Mouse (Mus musculus): Measurements from ENCODE around the gene 1810037I17Rik.
A peak's percentile ranks its signal among the peaks of the same experiment; 100 is the strongest.

The 1810037I17Rik gene

DNA sequence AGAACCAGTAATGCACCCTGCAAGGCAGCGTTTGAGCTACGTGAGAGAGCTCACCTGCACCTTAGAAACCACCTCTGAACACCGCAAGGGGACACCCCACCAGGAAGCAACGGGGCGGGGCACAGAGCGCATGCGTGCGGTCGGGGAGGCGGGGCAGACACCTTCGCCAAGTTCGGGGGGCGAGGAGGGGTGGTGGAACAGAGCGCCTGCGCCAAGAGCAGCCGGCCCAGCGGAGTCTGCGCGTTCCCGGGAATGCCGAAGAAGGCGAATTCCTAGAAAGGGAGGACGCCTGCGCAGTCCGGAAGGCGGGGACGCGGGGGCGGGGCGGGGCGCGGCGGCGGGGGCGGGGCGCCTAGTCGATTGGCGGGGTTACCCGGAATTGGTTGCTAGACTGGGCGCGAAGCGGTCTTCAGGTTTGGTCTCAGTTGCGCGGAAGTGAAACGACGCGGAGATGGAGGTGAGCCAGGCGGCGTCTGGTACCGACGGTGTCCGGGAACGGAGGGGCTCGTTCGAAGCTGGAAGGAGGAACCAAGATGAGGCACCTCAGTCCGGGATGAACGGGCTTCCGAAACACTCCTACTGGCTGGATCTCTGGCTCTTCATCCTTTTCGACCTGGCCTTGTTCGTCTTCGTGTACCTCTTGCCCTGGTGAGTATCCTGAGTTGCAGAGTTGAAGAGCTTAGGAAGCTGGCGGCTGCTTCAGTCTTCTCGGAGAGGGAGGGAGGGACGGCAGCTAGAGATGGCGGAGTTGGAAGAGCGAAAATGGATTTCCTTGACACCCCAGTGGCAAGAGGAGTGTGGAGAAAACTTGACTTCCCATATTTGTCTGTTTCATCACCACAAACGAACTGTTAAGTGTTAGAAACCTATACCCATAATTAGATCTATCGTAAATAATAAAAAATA, at the start of gene 1810037I17Rik:
TSS of gene 1810037I17Rik (plus strand) at position 195 of the 906 bp plus-strand sequence.
- DNase-seq (ENCODE audit: low spot score in 2 of 2), result peak; percentile 94 to 95

DNA sequence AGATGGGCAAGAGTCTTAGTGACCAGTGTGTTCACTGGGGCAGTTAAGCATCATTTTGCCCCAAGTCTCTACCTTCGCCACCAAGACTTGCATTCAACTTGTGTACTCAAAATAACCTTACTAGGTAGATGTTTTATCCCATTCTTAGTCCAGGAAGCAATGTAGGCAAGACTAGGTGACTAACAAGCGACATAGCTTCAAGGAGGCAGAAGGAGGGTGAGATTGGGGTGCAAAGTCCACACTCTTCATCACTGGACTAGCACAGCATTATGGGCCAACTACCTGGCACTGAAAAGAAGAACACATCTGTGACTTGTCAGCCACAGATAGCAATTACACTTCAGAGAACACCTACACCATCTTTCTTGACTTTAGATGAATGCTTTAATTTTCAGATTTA, 47.1 kb upstream of the 1810037I17Rik start:
- DNase-seq (ENCODE audit: low spot score in 2 of 2), result no peak

DNA sequence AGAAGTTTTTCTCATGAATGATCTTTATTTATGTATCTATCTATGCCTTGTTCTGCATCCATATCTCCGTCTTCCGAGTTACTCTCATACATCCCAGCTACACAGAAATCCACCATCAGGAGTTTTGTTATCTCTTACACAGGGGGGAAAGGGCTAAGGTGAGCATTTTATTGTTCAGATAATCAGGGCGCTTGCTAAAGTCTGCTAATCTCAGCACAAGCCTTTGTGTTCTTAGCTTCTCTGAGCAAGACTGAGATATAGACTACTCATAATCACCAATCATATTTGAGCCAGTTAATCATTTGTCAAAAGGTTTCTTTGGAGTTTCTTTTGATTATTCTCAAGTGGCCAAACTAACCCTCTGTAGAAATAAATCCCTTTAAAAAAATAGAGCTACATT, 46.5 kb upstream of the 1810037I17Rik start:
- DNase-seq (ENCODE audit: low spot score in 2 of 2), result no peak

DNA sequence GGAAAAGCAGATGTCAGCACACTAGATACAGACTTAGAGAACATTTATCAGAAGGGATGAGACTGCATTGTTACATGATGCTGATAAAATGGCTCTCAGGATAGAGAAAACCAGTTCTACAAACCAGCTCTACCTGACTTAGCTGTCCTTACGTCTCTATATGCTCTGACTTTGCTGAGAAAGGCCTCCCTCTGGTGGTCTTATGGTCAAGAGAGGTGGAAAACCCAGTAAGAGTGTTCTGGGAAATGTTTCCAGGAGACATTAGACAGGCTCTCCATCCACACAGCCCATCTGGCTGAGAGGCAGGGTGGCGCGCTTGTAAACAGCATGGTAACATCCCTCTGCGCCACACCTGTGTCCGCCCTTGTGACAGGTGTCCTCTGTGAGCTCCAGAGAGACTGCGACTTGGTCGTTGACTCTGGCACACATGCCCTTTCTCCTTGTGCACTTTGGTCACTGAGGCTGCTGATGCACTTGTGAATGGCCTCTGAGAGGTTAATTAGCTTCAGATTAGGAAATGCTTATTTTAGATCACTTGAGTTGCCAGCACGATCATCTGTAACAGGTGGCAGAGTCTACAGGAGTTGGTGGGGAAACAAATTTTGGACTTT, 45.2 kb upstream of the 1810037I17Rik start:
- DNase-seq (ENCODE audit: low spot score in 2 of 2), result no peak

DNA sequence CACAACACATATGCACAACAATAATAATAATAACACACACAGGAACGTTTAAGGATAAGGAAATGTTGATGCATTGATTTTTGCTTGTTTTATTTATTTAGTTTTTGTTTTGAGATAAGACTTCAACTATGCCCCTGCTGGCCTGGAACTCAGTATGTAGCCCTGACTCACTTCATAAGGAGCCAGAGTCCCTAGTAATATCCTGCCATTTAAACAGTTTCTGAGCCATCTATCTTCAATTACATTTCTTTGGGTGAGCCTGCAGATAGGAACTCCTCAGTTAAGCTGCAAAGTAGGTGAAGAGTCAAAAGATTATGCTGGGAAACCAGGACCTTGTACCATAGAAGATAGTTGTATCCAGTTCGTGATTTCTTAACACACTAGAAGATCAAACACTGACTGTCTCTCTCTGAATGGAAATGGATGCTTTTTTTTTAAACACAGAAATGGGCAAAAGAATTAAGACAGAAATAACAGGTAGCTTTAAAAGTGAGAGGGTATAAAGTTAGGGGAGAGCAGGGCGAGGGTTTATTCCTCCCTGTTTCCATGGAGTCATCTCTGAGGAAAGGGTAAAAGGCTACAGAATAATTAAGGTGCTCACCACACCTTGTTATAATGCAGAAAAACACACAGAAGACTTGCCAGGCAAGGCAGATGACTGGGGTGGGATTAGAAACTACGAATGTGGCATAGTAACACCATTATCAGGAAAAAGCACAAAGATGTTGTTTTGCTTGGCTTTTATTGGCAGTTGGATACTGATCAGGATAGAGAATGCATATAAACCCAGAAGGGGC, 36.3 kb upstream of the 1810037I17Rik start:
- DNase-seq (ENCODE audit: low spot score in 2 of 2), result no peak

DNA sequence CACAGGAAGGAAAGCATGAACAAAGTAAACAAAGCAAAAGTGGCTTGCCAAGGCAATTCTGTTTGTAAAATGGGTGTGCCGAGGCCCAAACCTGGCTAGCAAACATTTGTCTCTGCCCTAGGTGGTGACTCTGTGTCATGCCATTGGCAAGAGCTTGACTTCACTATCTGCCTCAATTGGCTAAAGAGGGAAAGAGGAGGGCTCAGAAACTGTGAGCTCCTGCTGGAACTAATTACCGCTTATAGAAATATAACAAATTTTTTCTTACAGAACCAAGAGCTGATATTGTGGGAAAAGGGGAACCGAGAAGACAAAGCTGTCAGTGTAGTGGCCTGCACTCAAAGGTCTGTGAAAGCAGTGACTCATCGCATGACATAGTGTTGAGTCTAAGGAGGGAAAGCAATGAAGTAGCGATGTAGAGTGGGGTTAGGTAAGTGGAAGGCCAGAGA, 35.6 kb upstream of the 1810037I17Rik start:
- no peak for DNase-seq (ENCODE audit: low spot score in 2 of 2)

DNA sequence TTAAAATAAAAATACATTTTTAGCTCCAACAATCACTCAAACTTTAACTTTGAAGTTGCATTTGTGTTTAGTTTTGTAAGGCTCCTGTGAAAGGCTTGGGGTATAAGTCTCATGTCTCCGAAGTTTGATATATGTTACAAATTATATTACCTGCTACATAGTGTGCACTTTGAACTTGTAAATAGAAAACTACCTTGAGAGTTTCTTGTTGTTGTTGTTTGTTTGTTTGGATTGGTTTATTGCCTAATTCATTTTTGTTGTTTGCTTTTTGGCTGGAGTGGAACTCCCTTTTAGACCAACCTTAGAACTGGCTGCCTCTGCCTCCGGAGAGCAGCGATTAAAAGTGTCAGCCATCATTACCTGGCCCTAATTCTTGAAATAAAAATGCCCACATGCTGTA, 29.2 kb upstream of the 1810037I17Rik start, which contains the start of gene Fabp2:
TSS of gene Fabp2 (plus strand) at position 301 of the 400 bp plus-strand sequence.
- no peak for DNase-seq (ENCODE audit: low spot score in 2 of 2)

DNA sequence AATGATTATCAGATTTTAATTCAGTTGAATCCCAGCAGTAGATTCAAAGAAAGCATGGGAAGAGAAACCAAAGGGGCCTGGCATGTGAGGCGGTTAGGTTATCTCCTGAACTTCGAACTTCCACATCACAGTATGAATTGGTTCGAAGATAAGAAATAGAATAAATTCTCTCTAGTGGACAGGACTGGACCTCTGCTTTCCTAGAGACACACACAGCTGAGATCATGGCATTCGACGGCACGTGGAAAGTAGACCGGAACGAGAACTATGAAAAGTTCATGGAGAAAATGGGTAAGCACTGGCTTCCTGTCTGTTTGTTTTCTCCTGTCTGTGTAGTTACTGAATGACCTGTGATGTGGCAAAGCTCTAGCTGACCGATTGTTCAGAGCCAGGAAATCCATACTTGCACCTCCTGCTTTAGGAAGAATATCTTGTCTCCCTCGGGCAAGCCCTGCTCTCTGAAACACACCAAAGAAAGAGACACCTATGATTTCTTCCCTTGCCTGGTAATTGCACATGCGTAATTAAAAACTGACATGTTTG, 28.7 kb upstream of the 1810037I17Rik start:
- DNase-seq (ENCODE audit: low spot score in 2 of 2), result no peak

DNA sequence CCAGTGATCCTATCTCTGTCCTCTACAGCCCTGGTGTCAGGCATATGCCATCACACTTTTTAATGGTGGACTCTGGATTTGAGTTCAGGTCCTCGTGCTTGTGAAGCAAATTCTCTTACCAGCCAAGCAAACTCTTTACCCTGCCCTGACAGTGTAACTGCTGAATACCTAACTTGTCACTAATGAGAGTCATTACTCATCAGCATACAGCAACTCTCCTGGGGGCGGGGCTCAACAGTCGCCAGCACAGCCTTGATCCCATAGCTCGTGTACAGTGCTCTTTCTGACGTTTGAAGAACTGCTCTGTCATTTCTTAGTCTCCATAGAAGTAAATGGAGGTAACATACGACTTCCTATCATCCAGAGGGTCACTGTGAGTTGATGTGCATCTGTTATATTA, 25.7 kb upstream of the 1810037I17Rik start:
- DNase-seq (ENCODE audit: low spot score in 2 of 2), result no peak

DNA sequence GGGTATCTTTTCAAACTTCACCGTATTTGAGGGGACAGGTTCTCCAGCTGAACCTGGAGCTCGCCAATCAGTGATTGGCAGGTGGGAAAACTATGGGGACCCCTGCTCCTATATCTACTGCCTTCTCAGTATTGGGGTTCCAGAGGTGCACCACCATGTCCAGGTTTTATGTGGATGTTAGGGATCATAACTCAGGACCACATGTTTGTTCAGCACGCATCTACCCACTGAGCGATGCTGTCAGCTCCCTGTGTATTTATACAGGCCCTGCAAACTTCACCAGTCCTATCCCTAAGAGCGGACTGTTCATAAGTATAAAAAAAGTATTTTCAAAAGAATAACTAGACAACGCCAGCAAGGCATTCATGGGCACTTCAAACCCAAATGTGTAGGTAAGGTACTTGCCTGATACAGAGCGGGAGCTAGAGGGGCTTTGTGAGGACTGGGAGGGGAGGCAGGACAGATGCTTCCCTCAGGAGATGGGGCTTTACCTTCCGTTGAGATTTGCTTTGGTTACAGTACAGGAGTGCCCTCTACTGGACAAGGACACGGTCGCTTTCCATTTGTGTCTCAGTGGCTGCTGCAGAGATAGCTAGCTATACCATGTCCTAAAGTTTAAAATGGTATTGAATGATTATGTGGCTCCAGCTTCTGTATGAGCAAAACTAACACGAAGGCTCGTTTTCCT, 20.1 kb upstream of the 1810037I17Rik start:
- DNase-seq (ENCODE audit: low spot score in 2 of 2), result peak in 1 of 2 experiments; percentile 12

DNA sequence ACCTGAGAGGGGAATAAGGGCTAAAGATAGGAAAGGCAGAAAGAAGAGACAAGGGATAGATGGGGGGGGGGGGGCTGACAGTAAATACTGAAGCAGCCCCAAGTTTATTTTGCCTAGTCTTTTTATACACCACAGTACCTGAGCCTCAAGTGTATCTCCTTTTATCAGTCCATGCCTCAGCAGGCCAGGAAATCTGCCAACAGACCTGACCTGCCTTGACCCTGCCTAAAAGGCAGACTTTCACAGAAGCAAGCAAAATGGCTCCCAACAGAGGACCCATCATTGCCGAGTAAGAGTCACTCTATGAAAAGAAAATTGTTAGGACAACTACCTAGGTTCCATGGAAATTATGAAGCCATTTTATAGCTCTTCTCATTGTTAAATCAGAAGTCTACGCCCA, 16.2 kb upstream of the 1810037I17Rik start:
- no peak for DNase-seq (ENCODE audit: low spot score in 2 of 2)

DNA sequence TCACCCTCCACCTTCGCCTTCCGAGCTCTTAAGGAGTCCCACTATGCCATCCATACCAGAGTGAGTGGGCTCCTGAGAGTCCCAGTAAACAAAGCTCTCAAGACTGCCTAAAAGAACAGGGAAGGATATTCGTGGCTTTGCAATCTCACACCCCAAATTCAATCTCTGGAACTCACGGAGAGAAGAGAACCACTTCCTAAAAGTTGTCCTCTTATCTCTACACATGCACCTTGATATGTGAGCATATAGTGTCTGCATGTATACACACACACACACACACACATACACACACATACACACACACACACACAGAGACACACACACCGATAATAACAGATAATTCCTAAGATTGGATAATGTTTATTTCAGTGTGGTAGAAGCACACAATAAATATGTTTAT, 8.5 kb upstream of the 1810037I17Rik start:
- DNase-seq (ENCODE audit: low spot score in 2 of 2), result no peak

DNA sequence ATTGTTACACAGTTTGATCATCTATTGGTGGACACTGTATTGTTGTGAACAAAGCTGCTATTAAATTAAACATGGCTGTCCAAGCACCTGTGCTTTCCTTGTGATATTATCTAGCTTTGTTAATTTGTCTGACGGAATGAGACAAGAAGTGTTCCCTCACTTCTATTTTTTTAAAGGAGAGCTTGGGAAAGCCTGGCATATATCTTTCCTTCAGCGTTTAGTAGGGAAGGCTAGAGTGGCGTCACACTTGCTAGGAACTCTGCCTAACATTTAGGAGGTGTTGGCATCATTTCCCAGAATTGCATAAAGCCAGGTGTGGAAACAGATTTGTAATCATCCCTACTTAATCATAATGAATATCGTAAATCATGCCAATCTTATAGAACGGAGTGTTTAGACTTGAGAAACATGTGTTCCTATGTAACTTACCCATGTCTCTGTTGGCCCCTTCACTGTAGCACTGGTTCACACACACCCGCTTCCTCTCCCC, 7.8 kb upstream of the 1810037I17Rik start:
- no peak for DNase-seq (ENCODE audit: low spot score in 2 of 2)

DNA sequence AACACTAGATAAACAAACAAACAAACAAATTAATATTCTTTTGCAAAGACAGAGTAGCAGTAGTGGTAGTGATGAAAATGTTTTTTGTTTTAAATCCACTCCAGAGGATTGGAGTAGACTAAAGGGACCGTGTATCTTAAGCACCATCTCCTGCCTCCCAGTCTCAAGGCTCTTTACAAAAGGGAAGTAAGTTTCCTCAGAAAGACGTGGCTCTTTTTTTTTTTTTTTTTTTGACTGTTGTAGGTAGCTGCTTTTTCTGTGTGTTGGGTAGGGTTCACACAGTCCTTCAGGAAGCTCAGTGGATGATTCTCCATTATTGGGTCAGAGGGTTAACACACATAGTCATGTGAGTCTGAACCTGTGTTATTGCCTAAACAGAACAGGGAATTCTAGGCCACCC, 5.3 kb upstream of the 1810037I17Rik start:
- DNase-seq (ENCODE audit: low spot score in 2 of 2), result no peak

DNA sequence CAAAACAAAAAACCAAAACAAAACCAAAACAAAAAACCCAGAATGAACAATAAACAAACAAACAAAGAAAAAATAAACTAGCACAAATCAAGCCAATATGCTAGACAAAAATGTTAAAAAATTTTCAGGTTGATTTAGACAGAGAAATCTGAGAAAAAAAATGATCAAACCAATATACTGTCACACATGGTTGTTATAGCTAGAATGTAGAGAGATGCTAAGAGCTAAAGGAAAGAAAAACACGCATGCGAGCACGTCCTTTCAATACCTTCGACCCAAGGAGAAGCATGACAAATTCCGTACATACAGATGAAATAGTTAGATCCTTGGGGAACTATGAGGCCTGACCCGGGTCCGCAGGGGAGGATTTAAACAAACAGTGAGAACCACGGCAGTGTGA, 4.7 kb upstream of the 1810037I17Rik start, which contains the start of gene Gm10959:
TSS of gene Gm10959 (minus strand) at position 101 of the 400 bp plus-strand sequence.
- no peak for DNase-seq (ENCODE audit: low spot score in 2 of 2)

DNA sequence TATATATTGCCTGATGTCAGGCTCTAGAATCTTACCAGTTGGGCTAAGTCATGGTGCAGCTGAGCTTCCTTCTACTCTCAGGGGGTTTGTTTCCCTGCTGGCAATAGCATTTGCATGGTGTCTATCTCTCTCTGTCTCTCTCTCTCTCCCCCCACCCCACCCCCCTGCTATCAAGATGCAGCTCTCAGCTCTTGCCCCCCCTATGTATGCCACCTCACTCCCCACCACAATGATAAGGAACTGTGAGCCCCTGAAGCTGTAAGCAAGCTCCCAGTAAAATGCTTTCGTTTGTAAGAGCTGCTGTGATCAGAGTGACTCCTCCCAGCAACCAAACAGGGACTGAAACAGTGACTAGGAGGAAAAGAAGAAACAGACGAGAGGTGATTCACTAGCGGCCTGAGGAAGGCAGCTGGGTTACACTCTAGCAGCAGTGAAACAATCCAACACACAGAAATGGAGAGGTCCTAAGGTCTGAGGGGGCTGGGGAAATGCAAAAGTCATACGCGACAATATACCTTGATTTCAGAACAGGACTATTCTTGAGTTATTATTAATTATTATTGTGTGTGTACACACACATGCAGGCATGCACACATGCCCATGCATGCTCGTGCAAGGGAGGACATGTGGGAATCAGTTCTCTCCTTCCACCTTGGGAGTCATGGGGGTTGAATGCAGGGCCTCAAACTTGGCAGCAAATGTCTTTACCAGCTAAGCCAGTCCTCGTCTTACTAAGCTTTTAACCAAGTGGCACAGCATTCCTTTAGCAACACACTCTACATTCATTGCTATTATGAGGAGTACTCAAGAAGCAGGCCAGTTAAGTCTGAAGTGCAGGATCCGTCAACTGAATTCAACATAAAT, 3.2 kb upstream of the 1810037I17Rik start:
- DNase-seq (ENCODE audit: low spot score in 2 of 2), result no peak

DNA sequence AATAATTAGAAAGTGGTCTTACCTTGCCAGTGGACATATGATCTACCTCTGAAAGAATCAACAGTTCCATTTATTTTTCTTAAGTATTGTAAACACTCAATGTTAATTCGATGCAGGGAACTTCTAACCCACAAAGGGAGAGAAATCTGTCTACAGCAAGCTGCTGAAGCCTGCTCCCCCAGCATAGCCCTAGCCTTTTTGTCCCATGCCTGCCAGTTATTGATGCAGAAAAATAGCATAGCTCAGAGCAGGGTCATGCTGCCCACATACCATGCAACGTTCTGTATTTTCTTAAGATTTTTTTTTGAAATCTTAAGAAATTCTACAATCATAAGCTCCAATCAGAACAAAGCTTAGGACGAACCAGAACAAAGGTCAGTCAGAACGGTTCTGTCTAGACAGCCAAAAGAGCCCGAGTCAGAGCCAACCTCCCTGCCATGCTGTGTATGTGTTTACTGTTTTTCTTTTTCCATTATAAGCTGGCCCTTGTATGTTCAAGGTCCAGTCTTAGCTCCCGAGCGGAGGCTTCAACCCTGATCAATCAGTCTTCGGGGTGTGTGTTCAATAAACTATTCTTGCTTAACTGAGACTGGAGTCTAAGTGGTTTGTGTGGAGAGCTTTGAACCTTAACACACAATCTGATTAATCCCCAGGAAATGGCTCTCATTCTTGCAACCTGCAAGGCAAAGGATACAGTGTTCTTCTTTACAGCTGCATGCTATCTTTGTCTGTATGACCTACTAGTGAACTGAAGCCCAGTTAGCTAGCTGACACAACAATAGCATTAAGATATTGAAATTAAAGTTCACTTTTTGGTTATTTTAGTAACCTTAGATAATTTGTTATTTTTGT, 2.1 kb upstream of the 1810037I17Rik start:
- DNase-seq (ENCODE audit: low spot score in 2 of 2), result no peak

DNA sequence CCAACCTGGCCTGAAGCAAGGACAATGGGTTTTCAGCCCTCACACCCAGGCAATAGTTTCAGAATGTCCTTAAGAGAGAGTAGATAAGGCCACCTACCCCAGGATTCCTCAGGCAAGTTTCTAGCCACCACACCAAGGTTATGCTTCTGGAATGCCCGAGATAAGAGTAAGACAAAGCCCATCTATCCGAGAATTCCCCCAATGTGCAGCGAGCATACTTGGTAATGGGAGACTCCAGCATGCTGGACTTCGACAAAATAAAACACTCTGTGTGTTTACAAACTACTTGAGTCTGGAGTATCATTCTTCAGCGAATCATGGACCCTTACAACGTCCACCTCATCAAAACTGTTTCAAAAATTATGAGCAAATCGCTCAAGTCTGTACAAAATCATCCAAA, 856 bp upstream of the 1810037I17Rik start:
- no peak for DNase-seq (ENCODE audit: low spot score in 2 of 2)

DNA sequence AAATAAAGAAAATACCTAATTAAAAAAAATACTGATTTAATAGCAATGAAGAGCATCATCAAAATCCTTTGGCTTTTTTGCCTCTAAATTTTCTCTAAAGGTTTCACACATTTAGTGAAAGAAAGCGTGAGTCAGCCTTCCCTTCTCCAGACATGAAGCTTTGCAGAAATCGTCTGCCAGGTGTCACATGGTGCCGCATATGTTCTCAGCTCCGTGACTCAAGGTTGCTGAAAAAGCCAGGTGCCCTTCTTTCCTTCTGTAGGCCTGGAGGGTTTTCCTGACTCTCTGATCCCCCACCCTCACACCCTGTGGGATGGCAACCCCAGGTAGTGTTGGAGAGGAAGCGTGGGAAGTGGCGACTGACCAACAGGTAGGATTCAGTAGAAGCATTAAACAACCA, 5.7 kb downstream of the 1810037I17Rik start:
- peak; percentile 27 to 55 for DNase-seq (ENCODE audit: low spot score in 2 of 2)

All from right cerebral cortex, postnatal 36 days (tissue).